In genomic region chr9:96696141-96696561, GRCm38 (mm10) we compare ENCODE assay signal across 7 mouse cellular contexts. TPM values are rescaled to one million over a fixed set of nuclear protein-coding genes. Genes with fewer than 3 reads are reported as not detected.
DNase-seq lines count a peak whose midpoint lies in the region; ATAC-seq and TF ChIP-seq lines count a peak whose summit lies in the region.

No protein-coding gene starts in this region.

- WGBS in spleen, adult 2 months = 77% methylated on average over 12 of the region's 12 CpGs
- WGBS in limb, embryonic 12.5 days = 70% methylated on average over 12 of the region's 12 CpGs

- no peak for ATAC-seq in limb, embryonic 12.5 days (ENCODE audit: insufficient number of reproducible peaks, insufficient read depth, low FRiP score, low TSS enrichment, low read depth)

- no peaks in the 10 kb centered on the region for H3K36me3 ChIP-seq in spleen, adult 2 months (ENCODE audit: control insufficient read depth, insufficient read depth, low read length)
- H3K36me3 ChIP-seq in limb, embryonic 12.5 days = peaks cover 5% of the 10 kb centered on the region; the same call in 1 of the 2 replicates

- no peak overlapping the region for H3K9ac ChIP-seq in limb, embryonic 12.5 days (replicated peaks)

- no peak overlapping the region for H3K4me2 ChIP-seq in limb, embryonic 12.5 days

- intact Hi-C loops in heart, postnatal 10 days (cut with DNase I) = no loop called here

- DNase-seq in spleen, adult 2 months (ENCODE audit: low read depth in 1 of 2, low spot score in 2 of 2) = no peak
- no peak for DNase-seq in spleen, postnatal 36 days (ENCODE audit: low spot score in 2 of 2)
- DNase-seq in heart, postnatal 10 days = peak; percentile 41 to 45
- DNase-seq in ovary, adult 18-20 months (ENCODE audit: low spot score) = no peak
- DNase-seq in cerebellum, adult 9-10 months = no peak
- no peak for DNase-seq in embryo, embryonic 10.5 days (ENCODE audit: low spot score)

- no peaks in the 10 kb centered on the region for H3K27me3 ChIP-seq in spleen, adult 2 months (ENCODE audit: control insufficient read depth, insufficient read depth, low read length)
- no peaks in the 10 kb centered on the region for H3K27me3 ChIP-seq in limb, embryonic 12.5 days

- no peaks in the 10 kb centered on the region for H3K9me3 ChIP-seq in limb, embryonic 12.5 days

- peak overlapping the region; percentile 20; the same call in 1 of the 2 replicates for H3K4me3 ChIP-seq in spleen, adult 2 months (ENCODE audit: extremely low read depth, insufficient read depth, insufficient read length)
- no peak overlapping the region for H3K4me3 ChIP-seq in limb, embryonic 12.5 days (replicated peaks)

- H3K27ac ChIP-seq in spleen, adult 2 months (ENCODE audit: insufficient read depth, low read length) = 0 out of 2 replicates have a peak overlapping the region, but pooled peaks have one; percentile 1
- peak overlapping the region; percentile 13; the same call in 1 of the 2 replicates for H3K27ac ChIP-seq in limb, embryonic 12.5 days

- TF ChIP-seq CTCF in spleen, adult 2 months (IDR thresholded peaks at IDR 0.05; ENCODE audit: extremely low read depth, insufficient read depth, insufficient read length, insufficient replicate concordance) = no peak

- no peak for TF ChIP-seq POLR2A in spleen, adult 2 months (IDR thresholded peaks at IDR 0.05; ENCODE audit: low read depth, low read length)

- no peaks in the 10 kb centered on the region for H3K4me1 ChIP-seq in spleen, adult 2 months (ENCODE audit: control insufficient read depth, insufficient read depth, insufficient read length)
- peaks cover 8% of the 10 kb centered on the region; the same call in 1 of the 2 replicates for H3K4me1 ChIP-seq in limb, embryonic 12.5 days (replicated peaks)

RNA-seq across cellular contexts. Expression of gene Zbtb38, which starts 56.5 kb away (rescaled TPM):
- 5.9 and 7.5 TPM in 2 replicates for polyA plus RNA-seq in spleen, adult 2 months (2012; rRNA removed)
- total RNA-seq in heart, postnatal 10 days (2021) = 10 to 100 TPM; 30.2 to 37.0 TPM
- 10.2 and 11.6 TPM in 2 replicates for polyA plus RNA-seq in limb, embryonic 12.5 days (2016; fragmentation: Nextera tagmentation; extraction: Ambion mirVana)

Comparison
In these comparisons a context has a peak if more than half of its experiments do, and no peak if none do; other contexts are left out.
1. DNase-seq: peak in heart, postnatal 10 days (2 of 2); none in spleen, adult 2 months (0 of 2), spleen, postnatal 36 days (0 of 2), ovary, adult 18-20 months (single experiment), cerebellum, adult 9-10 months (single experiment) and embryo, embryonic 10.5 days (single experiment).